In the genomic region with DNA sequence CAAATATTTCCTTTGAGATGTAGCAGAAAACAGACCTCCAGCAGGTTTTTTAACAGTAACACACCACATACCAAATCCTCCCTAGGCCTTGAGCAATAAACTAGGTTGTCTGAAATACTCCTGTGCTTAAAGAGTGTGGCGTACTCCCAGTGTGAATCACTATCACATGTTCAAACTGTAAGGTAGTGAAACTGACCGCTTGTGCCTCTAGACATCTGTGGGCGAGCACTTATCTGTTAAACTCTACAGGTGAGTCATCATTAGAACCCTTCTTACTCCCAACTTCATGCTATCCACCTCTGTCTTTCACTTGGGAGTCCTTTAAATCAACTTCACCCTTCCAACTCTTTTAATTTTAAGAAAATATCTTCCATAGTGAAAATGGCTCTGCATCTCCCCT, we compare ENCODE assay signal across 26 mouse cellular contexts.
"Had no signal": no experiment of that assay in that cellular context is flagged by ENCODE, and none has a peak within 500 bp of the region (broad histone marks: within the 10 kb centered on the region; RNA-seq: fewer than 3 reads in every experiment).

No protein-coding gene starts in this region.

- DNase-seq: forebrain, postnatal 0 days; gastrocnemius, postnatal 14 days; gastrocnemius, postnatal 36 days; heart, adult 2 months; heart, postnatal 10 days; heart, postnatal 36 days; kidney, adult 18-20 months; kidney, adult 8-10 months; kidney, postnatal 10 days; kidney, postnatal 25 days; kidney, postnatal 4 days; liver; liver, embryonic 13.5 days had no signal

- H3K9ac ChIP-seq: forebrain, postnatal 0 days; heart, embryonic 12.5 days; hindbrain, embryonic 12.5 days; hindbrain, embryonic 14.5 days; intestine, embryonic 15.5 days; limb, embryonic 12.5 days; liver, embryonic 13.5 days; liver, embryonic 15.5 days had no signal

- H3K4me3 ChIP-seq: heart, adult 2 months; heart, embryonic 12.5 days; hindbrain, embryonic 10.5 days; hindbrain, embryonic 12.5 days; intestine, embryonic 15.5 days; layer of hippocampus, adult 2 months; left cerebral cortex, adult 2 months; limb, embryonic 10.5 days; limb, embryonic 12.5 days; liver, embryonic 13.5 days; liver, embryonic 15.5 days had no signal

- ATAC-seq: forebrain, postnatal 0 days; hindbrain, embryonic 16.5 days; inflammation-experienced regulatory T-cells, adult 6 months; intestine, embryonic 15.5 days had no signal

- H3K4me1 ChIP-seq: heart, embryonic 12.5 days; hindbrain, embryonic 10.5 days; hindbrain, embryonic 12.5 days; intestine, embryonic 15.5 days; limb, embryonic 10.5 days; limb, embryonic 12.5 days; liver, embryonic 13.5 days; liver, embryonic 15.5 days had no signal

- H3K27ac ChIP-seq: heart, adult 2 months; hindbrain, embryonic 10.5 days; hindbrain, embryonic 12.5 days; hindbrain, embryonic 14.5 days; intestine, embryonic 15.5 days; layer of hippocampus, adult 2 months; left cerebral cortex, adult 2 months; limb, embryonic 10.5 days; limb, embryonic 12.5 days; liver, embryonic 13.5 days; liver, embryonic 15.5 days had no signal

- H3K9me3 ChIP-seq: heart, embryonic 12.5 days; hindbrain, embryonic 10.5 days; hindbrain, embryonic 12.5 days; intestine, embryonic 15.5 days; limb, embryonic 10.5 days; limb, embryonic 12.5 days; liver, embryonic 13.5 days; liver, embryonic 15.5 days had no signal

- H3K4me2 ChIP-seq: heart, embryonic 12.5 days; hindbrain, embryonic 12.5 days; hindbrain, embryonic 14.5 days; intestine, embryonic 15.5 days; limb, embryonic 12.5 days; liver, embryonic 11.5 days; liver, embryonic 13.5 days; liver, embryonic 15.5 days had no signal

- H3K27me3 ChIP-seq: heart, embryonic 12.5 days; hindbrain, embryonic 12.5 days; intestine, embryonic 15.5 days; limb, embryonic 12.5 days; liver, embryonic 13.5 days; liver, embryonic 15.5 days had no signal
